Mouse (Mus musculus) adrenal gland, adult 10 weeks (tissue): ENCODE measurements around the gene Myf6. TPM values are rescaled to one million over a fixed set of nuclear protein-coding genes. Genes with fewer than 3 reads are reported as not detected.

Source experiments
- polyA plus RNA-seq: library from polyadenylated mRNA; stranded (reverse); fragments of 350-450 nt; fragmentation: Illumina TruSeq; extraction: RNeasy Lipid Tissue Mini Kit (QIAGEN cat#74804); gene quantifications from one replicate; pipeline ENCODE4 v1.2.3, GENCODE M21; 2014; ENCODE audit warnings: low read depth, low replicate concordance

Gene Myf6
- 0.47 TPM for polyA plus RNA-seq

GRCm38 (mm10) chr10:107494568-107494967, at the start of gene Myf6:
TSS of gene Myf6 (minus strand) at chr10:107494737.

GRCm38 (mm10) chr10:107485870-107486269, 8.7 kb downstream of the Myf6 start, which contains the start of gene Myf5:
TSS of gene Myf5 (minus strand) at chr10:107486134.

Other genes with a start within 250 kb of the Myf6 start
- 4.1 TPM for gene Lin7a, start 223.1 kb downstream of the Myf6 start, polyA plus RNA-seq
- gene Myf5, start 8.6 kb downstream of the Myf6 start, polyA plus RNA-seq = not detected
- 1.7 TPM for gene Ptprq, start 225.3 kb upstream of the Myf6 start, polyA plus RNA-seq